Mouse (Mus musculus) mouse trophoblast stem cell (cell line): Measurements from ENCODE around the gene Ctps2.
"Not testable (repeated sequence)": the region's sequence is repeated elsewhere in the genome, so short reads cannot be mapped to it uniquely, and the experiment has no call there.

Source experiments
- in situ Hi-C, 2 experiments: fragments of 300-500 bp; cut with MseI, MboI; formaldehyde crosslinking; loops; 2 replicates in 1 of 2; 3 replicates in 1 of 2; pipeline ENCODE4 v1.15.1; 2025

Ctps2 gene

GRCm38 (mm10) chrX:162900938-162901337 is at the start of gene Ctps2:
Gene Ctps2, plus strand, starts transcription at chrX:162901238.
- in situ Hi-C loops = no loop called here

- in situ Hi-C loops = no loop called here
These were observed 32.6 kb upstream of the Ctps2 start for GRCm38 (mm10) chrX:162868294-162868965.

GRCm38 (mm10) chrX:162871734-162872517 is 29.1 kb upstream of the Ctps2 start:
- in situ Hi-C loops = no loop called here

- in situ Hi-C loops = no loop called here
These were observed 27.3 kb upstream of the Ctps2 start for GRCm38 (mm10) chrX:162873761-162874160.

DNA sequence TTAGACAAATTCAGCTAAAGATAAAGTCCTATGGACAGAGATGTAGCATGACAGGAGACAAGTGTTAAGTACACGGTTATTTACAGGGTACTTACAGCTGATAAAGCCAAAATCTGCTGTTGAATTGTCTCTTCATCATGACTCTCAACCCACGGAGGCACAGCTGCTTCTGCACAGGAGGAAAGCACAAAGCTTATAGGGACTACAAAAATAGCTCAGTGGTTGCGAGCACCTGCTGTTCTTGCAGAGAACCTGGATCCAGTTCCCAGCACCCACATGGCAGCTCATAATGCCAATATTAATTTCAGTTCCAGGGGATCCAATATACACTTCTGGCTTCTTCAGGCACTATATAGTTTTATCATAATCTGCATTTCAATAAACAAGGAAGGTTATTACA is 22.8 kb upstream of the Ctps2 start:
- in situ Hi-C loops = no loop called here

DNA sequence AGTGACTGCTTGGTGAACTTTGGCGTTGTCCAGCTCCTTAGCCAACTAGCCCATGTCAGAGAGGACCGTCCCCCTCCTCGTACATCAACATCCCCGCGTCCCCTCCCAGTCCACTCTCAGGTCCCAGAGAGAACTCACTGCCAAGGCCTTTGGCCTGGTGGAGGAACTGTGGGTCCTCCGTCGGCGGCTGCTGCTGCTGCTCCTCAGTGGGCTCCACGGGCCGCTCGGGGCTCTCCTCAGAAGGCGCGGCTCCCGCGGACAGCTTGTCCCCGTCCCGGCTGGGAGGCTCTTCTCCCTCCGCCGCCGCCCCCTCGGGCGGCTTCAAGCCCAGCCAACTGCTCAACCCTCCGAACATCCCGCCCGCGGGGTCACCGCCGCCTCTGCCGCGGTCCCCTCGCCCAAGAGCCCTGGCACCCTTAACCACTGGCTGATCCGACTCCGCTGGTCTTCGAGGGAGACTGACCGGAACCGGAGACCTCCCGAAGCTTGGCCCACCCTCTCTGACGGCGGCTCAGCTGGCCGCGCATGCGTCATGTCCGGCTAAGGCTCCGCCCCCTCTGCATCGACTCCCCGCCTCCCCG is 13.0 kb upstream of the Ctps2 start, which contains the start of gene Syap1:
Syap1 (minus strand) TSS at position 517 of the 581 bp plus-strand sequence.
- in situ Hi-C loops = no loop called here

DNA sequence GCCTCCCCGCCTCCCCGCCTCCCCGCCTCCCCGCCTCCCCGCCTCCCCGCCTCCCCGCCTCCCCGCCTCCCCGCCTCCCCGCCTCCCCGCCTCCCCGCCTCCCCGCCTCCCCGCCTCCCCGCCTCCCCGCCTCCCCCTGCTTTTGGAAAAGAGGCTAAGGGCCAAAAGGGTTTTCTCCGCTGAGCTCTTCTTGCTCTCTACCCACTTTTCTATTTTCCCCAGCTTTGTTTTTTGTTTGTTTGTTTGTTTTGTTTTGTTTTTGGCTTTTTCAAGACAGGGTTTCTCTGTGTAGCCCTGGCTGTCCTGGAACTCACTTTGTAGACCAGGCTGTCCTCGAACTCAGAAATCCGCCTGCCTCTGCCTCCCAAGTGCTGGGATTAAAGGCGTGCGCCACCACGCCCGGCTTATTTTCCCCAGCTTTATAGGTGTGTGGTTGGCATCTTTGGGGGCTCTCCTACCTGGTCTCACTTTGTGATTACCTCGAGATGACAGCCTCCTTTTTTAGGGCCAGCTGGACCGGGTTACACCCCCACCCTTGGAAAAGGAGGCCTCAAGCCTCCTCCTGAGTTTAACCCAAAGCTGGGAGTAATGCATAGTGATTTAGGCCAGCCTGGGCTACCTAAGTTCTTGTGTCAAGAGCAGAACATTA is 12.3 kb upstream of the Ctps2 start:
- in situ Hi-C loops = not testable (repeated sequence)

GRCm38 (mm10) chrX:162901371-162902039 is 467 bp downstream of the Ctps2 start:
- in situ Hi-C loops = no loop called here

GRCm38 (mm10) chrX:162902040-162902734 is 1.1 kb downstream of the Ctps2 start:
- in situ Hi-C loops = no loop called here

DNA sequence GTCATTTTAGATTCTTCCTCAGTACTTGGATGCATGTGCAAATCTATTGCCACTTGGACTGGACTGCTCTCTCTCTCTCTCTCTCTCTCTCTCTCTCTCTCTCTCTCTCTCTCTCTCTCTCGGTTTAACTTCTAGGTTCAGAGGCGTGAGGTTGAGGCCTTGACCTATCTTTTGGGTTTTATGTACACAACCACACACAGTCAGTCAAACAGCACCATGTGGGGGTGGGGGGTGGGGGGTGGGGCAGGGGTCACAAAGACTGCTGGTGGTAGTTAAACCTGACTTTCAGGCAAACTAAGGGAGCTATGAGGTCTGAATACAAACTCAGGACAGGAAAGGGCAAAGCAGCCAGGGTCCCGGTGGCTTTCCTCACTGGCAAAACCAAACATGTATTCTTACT is 6.5 kb downstream of the Ctps2 start:
- in situ Hi-C loops = no loop called here

DNA sequence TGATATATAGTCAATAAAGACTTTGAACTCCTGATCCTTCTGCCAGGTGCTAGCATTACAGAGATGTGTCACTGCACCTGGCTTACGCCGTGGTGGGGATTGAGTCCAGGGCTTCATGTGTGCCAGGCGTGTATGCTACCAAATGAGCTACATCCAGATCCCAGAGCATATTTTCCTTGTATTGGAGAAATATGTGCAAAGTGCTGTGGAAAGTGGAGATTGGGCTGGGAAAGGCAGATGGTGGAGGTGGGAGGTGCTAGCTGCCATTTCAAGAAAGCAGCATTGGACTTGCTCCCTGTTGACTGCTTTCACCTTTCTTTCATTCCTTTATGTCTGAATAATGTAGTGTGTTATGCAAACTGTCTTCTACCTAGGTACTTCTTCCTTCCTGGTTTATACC is 12.6 kb downstream of the Ctps2 start:
- in situ Hi-C loops = no loop called here

GRCm38 (mm10) chrX:162915697-162916096 is 14.7 kb downstream of the Ctps2 start:
- in situ Hi-C loops = no loop called here

- in situ Hi-C loops = no loop called here
These were observed 20.6 kb downstream of the Ctps2 start for GRCm38 (mm10) chrX:162921487-162922125.

DNA sequence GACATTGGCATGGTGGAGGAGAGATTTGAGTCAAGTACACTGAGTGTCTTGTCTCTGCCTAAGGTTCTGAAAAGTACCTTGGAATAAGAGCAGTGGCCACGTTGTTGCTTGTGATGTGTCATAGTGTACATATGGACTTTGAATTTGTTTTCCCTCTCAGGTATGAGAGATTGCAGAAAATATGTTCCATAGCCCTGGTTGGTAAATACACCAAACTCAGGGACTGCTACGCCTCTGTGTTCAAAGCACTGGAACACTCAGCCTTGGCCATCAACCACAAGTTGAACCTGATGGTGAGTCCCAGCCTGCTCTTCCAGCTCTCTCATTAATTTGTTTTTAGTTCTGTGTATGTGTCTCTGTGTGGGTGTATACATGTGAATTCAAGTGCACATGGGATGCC is 30.4 kb downstream of the Ctps2 start:
- in situ Hi-C loops = no loop called here

DNA sequence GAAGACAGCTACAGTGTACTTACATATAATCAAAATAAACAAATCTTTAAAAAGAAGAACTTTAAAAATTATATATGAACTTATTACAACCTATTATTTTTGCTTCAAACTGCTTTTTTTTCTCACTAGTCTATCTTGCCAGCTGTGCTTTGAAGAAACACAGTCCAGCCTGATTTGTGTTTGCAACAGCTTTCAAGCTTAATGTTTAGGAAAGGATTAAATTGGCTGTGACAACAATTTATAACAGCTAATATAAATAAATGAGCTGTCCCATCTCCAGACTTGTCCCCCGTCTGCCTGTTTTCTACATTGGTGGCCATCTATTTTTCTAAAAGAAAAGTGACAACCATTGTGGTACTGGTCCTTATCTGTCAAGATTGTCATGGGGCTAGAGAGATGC is 41.0 kb downstream of the Ctps2 start:
- in situ Hi-C loops = no loop called here

- in situ Hi-C loops = loop anchor here (25.0 kb wide), 1 partner anchor 187 kb away; no protein-coding TSS in a partner anchor
These were observed 48.9 kb downstream of the Ctps2 start for GRCm38 (mm10) chrX:162949811-162950439.

GRCm38 (mm10) chrX:162957921-162958320 is 56.9 kb downstream of the Ctps2 start:
- in situ Hi-C loops = loop anchor here (25.0 kb wide), 1 partner anchor 179 kb away; no protein-coding TSS in a partner anchor

GRCm38 (mm10) chrX:162963840-162964239 is 62.8 kb downstream of the Ctps2 start:
- in situ Hi-C loops = loop anchor here (25.0 kb wide), 1 partner anchor 173 kb away; no protein-coding TSS in a partner anchor

GRCm38 (mm10) chrX:162964383-162964782 is 63.3 kb downstream of the Ctps2 start, which contains the start of gene S100g:
Gene S100g, minus strand, starts transcription at chrX:162964599.
- in situ Hi-C loops = loop anchor here (25.0 kb wide), 1 partner anchor 173 kb away; no protein-coding TSS in a partner anchor

- in situ Hi-C loops = loop anchor here (25.0 kb wide), 1 partner anchor 170 kb away; no protein-coding TSS in a partner anchor
These were observed 66.4 kb downstream of the Ctps2 start for GRCm38 (mm10) chrX:162967456-162967855.
